Mouse (Mus musculus) fat pad, adult 2 months (tissue): ENCODE results near the gene Eefsec.

Source experiments
- DNase-seq: peaks from one replicate; pipeline ENCODE4 v3.0.0-alpha.2; 2011; ENCODE audit warnings: low read depth, low spot score; ENCODE audit errors: extremely low read depth

Eefsec gene

DNA sequence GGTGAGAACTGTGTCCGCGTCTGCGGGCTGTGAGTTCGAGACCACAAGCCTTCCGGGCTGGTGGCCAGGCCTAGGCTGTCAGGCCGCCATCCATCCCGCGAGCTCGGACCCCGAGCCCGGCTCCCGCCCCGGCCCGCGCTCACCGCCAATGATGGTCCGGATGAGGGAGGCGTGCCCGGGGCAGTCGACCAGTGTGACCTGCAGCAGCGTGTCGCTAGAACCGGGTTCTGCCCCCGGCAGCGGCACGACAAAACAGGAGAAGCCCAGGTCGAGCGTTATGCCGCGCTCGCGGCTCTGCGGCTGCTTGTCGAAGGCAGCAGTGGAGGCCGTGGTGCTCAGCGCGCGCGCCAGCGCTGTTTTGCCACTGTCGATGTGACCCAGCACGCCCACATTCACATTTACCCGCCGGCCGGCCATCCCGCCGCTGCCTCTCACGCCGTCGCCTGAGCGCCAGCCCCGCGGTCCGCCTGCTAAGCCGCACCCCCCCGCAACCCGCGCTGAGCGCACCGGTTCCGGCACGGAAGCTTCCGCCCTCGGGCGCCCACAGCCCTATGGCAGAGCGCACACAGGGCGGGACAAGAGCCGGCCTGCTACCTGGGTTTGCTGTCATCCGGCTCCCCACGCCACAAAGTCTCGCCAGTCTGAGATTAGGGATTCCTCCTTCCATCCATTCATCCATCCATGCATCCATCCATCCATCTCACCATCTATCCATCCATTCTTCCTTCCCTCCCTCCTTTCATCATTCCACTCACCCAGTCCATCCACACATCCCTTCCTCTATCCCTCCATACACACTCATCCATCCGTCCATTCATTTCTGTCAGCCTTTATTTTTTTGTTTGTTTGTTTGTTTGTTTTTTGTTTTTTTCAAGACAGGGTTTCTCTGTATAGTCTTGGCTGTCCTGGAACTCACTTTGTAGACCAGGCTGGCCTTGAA lies at the start of gene Eefsec:
Gene Eefsec (minus strand): TSS at position 477 of the 940 bp plus-strand sequence.
- DNase-seq, result no peak

DNA sequence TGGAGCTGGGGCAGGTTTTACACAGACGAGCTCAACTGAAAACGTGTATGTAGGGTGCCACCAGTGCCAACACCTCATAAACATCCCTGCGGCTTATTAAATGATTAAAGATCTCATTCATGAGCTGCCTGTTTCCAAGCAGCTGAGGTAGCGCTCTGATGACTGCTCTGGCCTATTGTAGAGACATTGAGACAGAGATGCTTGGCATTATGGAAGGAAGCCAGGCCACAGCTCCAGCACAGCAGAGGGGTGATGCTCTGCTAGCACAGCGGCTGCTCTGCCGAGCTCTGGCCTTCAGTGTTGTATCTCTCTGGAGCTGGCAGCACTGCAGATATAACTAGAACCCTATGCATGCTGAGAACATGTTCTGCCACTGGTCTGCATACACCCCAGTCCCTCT lies 47.4 kb upstream of the Eefsec start:
- DNase-seq, result no peak

DNA sequence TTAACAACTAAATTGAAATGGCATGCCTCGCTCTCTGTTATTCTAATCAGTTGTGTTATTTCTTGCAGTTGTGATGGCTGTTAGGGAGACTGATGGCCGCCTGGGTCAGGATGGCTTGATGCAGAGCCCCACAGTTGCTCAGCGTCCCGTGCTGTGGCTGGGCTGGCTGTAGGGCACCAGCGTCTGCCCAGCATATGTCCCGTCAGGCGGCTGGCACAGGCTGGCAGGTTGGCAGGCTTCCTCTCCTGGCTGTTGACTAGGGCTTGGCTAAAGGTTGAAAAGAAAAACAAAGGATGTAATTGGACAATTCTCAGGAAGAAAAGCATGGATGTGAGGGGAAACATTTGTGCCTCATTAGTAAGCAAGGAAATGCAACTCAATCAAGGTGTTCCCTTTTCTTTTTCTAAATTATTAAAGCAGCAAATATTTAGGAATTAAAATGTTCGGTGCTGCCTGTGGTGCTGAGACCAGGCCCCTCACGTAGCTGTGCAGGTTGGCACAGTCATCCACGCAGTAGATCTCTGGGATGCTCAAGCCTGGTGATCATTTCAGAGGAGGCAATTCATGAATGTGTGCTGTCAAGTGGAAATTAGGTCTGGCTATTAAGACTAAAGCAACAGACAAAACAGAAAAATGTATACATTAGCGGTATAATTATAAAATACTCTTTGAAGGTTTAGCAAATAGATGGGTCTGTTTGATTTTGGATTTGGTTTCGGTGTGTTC lies 44.5 kb upstream of the Eefsec start:
- DNase-seq, result no peak

DNA sequence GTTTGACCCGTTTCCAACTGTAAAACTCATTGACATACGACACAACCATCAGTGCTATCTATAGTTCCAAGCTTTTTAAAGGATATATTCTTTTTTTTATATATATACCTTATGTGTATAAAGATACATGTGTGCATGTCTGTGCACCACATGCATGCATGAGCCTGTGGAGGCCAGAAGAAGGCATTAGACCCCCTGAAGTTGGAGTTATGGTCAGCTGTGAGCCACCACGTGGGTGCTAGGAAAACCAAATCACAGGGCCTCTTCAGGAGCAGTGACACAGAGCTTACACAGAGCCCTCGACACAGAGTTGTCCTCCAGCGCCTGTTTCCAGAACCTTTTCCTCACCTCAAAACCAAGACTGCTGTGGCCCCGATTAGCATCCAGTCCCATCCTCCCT lies 43.5 kb upstream of the Eefsec start:
- DNase-seq, result no peak

DNA sequence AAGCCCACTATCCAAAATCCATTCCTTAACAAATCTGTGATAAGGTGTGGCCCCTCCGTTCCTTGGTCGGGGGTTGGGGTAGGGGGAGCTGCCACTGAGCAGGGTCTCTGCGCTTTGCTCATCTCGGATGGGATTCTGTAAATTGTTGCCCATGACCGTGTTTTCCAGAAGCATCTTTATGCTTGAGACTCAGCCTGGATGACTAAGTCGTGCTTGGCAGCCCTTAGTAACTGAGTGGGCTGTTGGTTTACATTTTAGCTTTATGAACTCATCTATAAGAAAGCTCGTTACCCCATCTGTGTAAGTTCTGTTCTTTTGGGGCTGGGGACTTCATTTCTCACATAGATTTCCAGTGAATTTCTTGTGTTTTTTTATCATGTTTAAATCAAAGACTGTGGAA lies 42.7 kb upstream of the Eefsec start:
- DNase-seq, result peak; percentile 7

DNA sequence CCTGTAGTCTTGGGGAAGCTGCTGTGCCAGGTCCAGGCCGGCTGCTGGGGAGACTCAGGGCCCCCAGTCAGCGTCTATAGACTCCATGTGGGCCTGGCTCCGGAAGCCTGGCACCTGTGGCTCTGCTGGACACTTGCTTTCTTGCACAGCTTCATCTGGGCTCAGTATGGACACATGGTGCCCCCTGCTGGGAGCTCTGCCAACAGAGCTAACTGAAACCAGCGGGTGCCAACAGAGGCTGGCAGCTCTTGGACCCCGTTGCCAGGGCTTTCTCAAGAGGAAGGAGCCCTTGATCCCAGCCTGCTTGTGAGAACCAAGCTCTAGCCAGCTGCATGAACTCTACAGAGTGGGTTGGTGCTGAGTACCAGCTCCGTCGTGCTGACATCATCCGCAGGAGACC lies 40.6 kb upstream of the Eefsec start:
- DNase-seq, result no peak

DNA sequence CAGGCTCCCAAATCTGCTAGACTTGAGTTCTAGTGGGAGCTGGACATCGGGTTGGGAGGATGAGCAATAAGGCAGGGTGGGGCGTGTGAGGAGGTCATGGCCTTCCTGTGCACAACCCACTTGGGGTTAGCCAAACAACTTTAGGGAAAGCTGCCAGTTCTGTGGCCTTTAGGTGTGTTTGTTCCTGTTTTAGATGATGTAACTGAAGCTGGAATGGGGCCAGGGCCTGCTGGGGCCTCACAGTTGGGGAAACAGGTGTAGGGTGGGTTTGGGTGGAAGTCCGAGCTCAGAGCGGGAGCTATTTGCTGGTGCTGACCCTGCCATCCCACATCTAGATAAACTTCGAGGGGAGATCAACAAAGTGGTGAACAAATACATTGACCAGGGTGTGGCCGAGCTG lies 39.0 kb upstream of the Eefsec start:
- no peak for DNase-seq

DNA sequence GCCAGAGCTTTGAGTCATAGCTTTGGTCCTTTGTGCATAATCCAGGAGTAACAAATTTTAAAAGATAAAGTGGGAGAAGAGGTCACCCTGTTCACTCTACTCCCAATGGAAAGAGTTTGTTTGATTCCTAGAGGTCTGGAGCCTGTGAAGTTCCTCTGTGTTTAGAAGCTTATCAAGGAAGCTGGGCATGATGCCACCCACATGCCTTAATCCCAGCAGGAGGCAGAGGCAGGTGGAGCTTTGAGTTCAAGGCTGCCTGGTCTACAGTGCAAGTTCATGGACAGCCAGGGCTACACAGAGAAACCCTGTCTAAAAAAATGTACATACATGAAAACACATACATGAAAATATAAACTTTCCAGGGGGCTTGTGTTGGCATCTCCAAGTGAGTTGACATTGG lies 37.6 kb upstream of the Eefsec start:
- no peak for DNase-seq

DNA sequence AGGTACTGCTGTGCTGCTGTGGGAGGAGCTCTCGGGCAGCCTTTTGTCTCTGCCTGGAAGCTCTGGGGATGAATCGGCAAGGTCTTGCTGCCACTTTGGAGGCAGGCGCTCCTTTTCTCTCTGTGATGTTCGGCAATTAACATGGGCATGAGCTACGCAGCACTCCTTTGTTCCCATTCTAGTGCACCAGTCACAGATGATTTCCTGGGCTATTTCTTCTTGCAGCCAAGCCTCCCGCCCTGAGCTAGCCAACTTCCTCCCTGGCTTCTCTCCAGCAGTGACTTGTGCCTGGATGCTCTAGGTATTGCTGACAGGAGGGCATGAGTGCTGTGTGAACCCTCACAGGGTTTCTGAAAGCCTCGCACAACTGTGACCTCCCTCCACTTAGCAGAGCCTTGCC lies 36.8 kb upstream of the Eefsec start:
- DNase-seq, result no peak

DNA sequence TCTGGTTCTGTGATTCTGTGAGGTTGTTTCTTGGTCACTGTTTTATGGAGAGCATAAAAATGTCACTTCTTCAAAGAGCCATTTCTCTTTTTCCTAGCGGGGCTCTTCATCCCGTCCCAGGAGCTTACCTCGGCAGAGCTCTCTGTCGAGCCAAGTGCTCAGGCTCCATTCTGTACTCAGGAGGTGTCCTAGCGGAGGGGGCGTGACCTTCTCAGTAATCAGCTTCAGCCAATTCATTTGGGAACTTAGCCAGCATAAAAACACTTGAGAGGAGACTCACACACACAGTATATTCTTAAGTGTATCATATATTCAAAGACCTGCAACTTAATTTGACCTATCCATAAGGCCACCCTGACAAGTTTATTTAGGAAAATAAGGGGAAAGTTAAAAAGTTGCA lies 34.1 kb upstream of the Eefsec start:
- no peak for DNase-seq

DNA sequence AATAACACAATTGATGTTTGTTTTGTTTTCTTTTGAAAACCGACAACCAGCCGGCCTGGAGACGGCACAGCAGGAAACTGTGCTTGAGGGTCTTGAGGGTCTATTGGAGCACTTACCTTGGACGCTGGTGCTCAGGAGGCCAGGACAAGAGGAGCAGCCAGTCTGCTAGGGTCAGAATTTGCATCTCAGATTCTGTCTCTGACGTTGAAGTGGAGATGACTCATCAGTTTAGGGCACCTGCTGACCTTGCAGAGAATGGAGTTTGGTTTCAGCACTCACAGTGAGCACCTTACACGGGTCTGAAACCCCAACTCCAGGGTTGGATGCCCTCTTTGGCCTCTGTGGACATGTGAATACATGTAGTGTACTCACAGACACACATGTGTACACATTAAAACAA lies 23.5 kb upstream of the Eefsec start:
- no peak for DNase-seq

DNA sequence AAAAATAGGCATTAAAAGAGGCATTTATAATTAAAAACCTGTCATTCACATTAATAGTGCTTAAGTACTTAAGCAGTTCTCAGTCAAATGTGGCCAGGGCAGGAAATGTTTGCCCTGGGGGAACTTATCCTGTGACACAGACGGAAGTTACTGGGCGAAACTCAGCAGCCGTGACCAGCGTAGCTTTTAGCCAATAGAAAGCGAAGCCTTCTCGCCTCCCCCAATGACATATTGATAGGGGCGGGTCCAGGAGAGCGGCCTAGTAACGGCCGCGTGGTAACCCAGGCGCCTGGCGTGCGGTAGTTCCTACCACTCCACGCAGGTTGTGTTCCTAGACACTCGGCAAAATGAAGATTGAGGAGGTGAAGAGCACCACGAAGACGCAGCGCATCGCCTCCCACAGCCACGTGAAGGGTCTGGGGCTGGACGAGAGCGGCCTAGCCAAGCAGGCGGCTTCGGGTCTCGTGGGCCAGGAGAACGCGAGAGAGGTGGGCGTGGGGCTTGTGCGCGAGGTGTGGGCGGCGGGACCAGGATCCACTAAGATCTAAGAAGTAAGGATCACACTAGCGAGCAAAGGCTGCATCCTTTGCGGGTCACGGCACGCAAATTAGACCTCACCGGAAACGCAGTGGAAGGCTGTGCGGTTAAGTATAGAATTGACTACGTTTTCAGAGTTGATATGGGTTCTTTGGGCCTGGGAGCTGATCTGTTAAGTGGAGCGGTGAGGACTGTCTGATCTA lies 19.0 kb upstream of the Eefsec start, which contains the start of gene Ruvbl1:
Gene Ruvbl1 (plus strand): TSS at position 229 of the 740 bp plus-strand sequence.
- DNase-seq, result peak; percentile 77

DNA sequence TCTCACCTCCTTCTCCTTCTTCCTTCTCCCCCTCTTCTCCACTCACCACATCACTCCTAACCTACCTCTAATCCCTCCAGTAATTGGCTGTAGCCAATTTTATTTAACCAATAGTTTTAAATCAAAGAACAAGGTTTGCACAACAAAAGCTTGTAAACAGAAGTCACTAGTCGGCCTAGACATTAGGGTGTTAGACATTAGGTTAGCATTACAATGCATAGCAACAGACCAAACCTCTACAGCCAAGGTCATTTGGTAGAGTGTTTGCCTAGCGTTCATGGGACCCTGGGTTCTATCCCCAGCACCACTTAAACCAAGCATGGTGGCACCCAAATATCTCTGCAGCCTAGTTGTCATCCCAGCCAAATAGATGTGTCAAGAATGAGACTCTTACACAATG lies 8.2 kb upstream of the Eefsec start:
- DNase-seq, result no peak

DNA sequence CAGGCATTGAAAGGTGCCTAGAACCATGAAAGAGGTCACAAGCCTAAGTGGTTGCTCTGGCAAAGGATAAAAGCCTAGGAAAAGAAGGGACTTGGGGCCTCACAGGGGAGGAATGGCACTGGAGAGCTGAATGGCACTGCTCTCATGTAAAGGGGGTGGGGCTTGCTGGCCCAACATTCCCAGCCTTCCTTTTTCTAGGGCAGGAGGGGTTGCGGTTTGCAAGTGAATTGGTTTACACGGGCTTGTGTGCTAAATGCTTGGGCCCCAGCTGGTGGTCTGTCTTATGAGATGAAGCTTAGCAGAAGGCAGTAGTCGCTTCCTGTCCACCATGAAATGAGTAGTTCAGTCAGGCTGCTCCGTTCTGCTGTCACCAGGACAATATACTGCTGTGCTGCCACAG lies 1.1 kb upstream of the Eefsec start:
- no peak for DNase-seq

DNA sequence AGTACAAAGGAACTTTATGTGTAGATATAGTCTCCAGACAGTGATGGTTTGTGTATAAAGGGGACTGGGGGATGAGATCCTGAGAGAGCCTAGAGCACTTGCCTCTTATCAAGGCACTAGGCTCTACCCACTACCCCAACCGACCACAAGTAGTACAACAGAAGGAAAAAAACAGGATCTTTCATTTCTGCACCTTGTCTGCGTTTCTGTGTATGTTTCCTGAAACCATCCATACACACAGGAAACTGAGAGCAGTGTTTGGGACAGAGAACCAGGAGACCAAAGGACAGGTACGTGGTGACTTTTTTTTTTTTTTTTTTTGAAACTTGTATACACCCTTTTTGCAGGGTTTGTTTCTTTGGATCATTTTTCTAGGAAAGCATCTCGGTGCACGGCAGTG lies 678 bp downstream of the Eefsec start:
- DNase-seq, result no peak

DNA sequence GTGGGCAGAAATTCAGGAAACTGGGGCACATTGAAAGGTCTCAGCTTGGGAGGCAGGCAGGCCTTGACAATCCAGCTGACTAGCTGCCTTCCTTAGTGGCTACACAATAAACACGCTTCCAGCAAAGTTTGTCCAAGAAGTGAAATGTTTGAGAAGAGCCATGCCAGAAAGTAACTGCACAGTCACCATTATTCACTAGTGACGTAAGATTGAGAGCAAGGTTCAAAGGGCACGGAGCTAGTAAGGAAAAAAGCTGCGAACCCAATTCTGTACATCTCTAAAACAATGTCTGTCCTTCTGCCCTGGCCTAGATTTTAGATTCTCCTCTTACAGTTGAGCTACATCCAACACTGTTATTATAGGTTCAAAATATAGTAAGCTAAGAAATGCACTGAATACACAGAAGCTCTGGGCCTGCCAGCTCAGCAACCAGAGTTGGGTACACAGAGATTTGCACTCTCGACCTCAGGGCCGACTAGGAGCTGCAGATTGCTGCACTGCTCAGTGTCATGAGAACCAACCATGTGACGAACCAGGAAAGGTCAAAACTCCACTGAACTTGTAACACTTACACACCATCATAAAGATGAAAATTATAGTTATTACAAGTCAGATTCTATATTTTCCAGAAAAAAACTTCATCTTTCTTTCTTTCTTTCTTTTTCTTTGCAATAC lies 2.1 kb downstream of the Eefsec start:
- DNase-seq, result no peak

DNA sequence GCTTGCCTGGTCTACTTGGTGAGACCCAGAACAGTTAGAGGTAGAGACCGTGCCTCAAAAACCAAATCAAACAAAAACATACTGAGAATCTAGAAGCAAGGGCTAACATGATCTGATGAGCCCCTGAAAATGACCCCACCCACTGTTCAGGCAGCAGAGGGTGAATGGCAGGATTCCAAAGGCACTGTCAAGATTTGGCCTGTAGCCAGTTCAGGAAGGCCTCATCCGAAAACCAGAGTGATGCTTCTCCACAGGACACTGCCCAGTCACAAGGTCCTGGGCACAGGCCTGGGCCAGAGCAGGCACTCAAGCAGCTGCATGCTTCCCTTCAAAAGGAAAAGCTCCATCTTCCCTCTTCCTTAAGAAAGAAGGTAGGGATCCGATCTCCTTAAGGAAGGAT lies 2.9 kb downstream of the Eefsec start:
- DNase-seq, result no peak

DNA sequence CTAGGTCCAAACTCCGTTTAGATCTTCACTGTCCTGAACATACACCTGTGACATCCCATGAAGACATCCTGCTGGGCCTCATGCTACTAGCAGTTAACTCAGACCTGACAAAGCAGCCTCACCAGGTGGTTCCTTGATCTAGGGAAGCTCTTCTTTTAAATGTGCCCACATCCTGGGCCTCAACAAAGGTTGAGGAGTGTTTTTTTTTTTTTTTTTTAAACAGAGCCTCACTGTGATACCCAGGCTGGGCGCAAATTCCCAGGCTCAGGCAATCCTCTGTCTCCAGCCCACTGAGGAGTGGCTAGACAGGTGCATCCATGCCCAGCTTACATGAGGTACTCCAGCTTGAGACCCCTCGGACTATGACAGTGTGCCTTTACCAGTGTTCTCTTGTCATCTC lies 3.8 kb downstream of the Eefsec start:
- DNase-seq, result no peak

DNA sequence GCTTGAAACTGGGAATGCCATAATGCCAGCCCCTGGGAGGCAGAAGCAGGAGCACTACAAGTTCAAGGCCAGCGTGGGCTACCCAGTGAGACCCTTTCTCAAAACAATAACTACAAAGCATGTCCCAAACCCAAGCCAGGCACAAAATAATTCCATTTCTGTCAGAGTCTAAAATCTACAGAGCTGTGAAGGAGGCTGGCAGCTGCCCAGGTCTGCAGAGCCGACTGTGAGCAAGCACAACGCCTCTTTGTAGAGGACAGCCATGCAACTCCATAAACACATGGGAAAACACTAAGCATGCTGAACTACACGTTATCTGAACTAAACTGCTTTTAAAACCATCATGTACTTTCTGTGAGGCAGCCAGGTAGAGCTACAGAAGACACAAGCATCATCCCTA lies 7.3 kb downstream of the Eefsec start:
- no peak for DNase-seq

DNA sequence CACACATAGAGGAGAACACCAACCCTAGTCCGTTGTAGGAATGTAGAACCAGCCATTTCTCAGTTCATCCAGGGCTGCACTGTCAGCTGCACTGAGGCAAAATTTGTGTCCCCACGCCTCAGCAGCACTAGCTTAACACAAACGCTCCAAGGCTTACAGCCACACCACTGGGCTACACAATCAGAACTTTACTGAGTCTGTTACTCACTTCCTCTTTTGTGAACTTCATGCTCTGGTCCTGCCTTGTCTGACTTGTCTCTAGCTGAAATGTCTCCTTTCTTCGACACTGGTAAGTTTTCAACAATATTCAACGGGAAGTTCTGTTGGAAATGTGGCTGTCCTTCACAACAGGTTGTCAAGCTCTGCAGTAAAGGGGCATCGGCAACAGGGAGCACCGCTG lies 10.7 kb downstream of the Eefsec start:
- no peak for DNase-seq

DNA sequence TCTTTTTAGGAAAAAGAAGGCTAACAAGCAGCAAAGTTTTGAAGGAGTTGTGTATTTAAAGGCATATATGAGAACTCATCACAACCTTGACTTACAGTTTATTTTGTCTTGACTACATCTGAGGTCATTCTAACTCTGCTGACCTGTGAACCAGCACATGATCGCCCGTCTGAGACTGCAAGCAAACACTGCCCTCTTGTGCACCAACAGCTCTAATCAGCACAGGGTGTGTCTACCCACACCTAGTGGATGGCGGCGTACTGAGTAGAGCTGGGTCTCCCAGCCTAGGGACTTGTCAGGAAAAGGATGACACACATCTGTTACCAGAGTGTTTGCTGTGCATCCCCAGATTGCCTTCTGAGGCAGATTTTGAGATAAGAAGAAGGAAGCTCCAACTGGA lies 15.1 kb downstream of the Eefsec start:
- DNase-seq, result no peak
